Mouse (Mus musculus): ENCODE data around the gene Ric1. TPM values are rescaled to one million over a fixed set of nuclear protein-coding genes. Genes with fewer than 3 reads are reported as not detected.

Ric1 gene
- total RNA-seq, 1 experiment, result 30.7 TPM

- TF ChIP-seq HCFC1 (IDR thresholded peaks at IDR 0.05; ENCODE audit: borderline replicate concordance, insufficient read depth, low read length) (no peak), ZC3H11A (IDR thresholded peaks at IDR 0.05; ENCODE audit: borderline replicate concordance, low read depth, low read length) (no peak)
- H3K9me3 ChIP-seq (ENCODE audit: control insufficient read depth, insufficient read depth, low read depth, low read length), result no peaks in the 10 kb centered on the region
- no peaks in the 10 kb centered on the region for H3K4me1 ChIP-seq (ENCODE audit: control insufficient read depth in 2 of 2, insufficient read depth in 2 of 2, low read length in 2 of 2, poor library complexity in 1 of 2)
- H3K27ac ChIP-seq (ENCODE audit: insufficient read depth, low read depth, low read length, poor library complexity, severe bottlenecking), result no peak overlapping the region
- no peak overlapping the region for H3K9ac ChIP-seq (ENCODE audit: insufficient read depth, low read depth, low read length, poor library complexity, severe bottlenecking)
- no peaks in the 10 kb centered on the region for H3K36me3 ChIP-seq (ENCODE audit: control insufficient read depth, insufficient read depth, low read length, poor library complexity, severe bottlenecking)
- no peak for DNase-seq (ENCODE audit: low read depth, low spot score)
- H3K4me3 ChIP-seq (ENCODE audit: insufficient read depth in 1 of 2, low read depth in 1 of 2, low read length in 2 of 2, poor library complexity in 1 of 2, severe bottlenecking in 1 of 2), result no peak overlapping the region
- in situ Hi-C loops (cut with MboI; ENCODE audit: low sequenced_read_pairs in 2 of 2, unreplicated experiment in 2 of 2), result no loop called here
These were observed 34.6 kb upstream of the Ric1 start for GRCm38 (mm10) chr19:29487326-29488072.

- DNase-seq (ENCODE audit: low read depth, low spot score), result no peak
- Histone ChIP-seq H3K36me3 (ENCODE audit: control insufficient read depth, insufficient read depth, low read length, poor library complexity, severe bottlenecking) (no peaks in the 10 kb centered on the region), H3K4me1 (ENCODE audit: control insufficient read depth in 2 of 2, insufficient read depth in 2 of 2, low read length in 2 of 2, poor library complexity in 1 of 2) (no peaks in the 10 kb centered on the region), H3K9ac (ENCODE audit: insufficient read depth, low read depth, low read length, poor library complexity, severe bottlenecking) (no peak overlapping the region), H3K4me3 (ENCODE audit: insufficient read depth in 1 of 2, low read depth in 1 of 2, low read length in 2 of 2, poor library complexity in 1 of 2, severe bottlenecking in 1 of 2) (no peak overlapping the region), H3K27ac (ENCODE audit: insufficient read depth, low read depth, low read length, poor library complexity, severe bottlenecking) (no peak overlapping the region), H3K9me3 (ENCODE audit: control insufficient read depth, insufficient read depth, low read depth, low read length) (no peaks in the 10 kb centered on the region)
- no peak for TF ChIP-seq CHD2 (IDR thresholded peaks at IDR 0.05; ENCODE audit: low read depth, low read length)
- TF ChIP-seq ZNF384 (IDR thresholded peaks at IDR 0.05; ENCODE audit: low read depth, low read length), result no peak
- TF ChIP-seq ZC3H11A (IDR thresholded peaks at IDR 0.05; ENCODE audit: borderline replicate concordance, low read depth, low read length), result no peak
- TF ChIP-seq MAFK (IDR thresholded peaks at IDR 0.05; ENCODE audit: insufficient read depth, low read depth, low read length), result no peak
- no peak for TF ChIP-seq HCFC1 (IDR thresholded peaks at IDR 0.05; ENCODE audit: borderline replicate concordance, insufficient read depth, low read length)
- in situ Hi-C loops (cut with MboI; ENCODE audit: low sequenced_read_pairs in 2 of 2, unreplicated experiment in 2 of 2), result no loop called here
These were observed 34.0 kb upstream of the Ric1 start for GRCm38 (mm10) chr19:29488073-29488390.

- in situ Hi-C loops (cut with MboI; ENCODE audit: low sequenced_read_pairs in 2 of 2, unreplicated experiment in 2 of 2), result no loop called here
- no peak for DNase-seq (ENCODE audit: low read depth, low spot score)
- Histone ChIP-seq H3K4me3 (ENCODE audit: insufficient read depth in 1 of 2, low read depth in 1 of 2, low read length in 2 of 2, poor library complexity in 1 of 2, severe bottlenecking in 1 of 2) (no peak overlapping the region), H3K27ac (ENCODE audit: insufficient read depth, low read depth, low read length, poor library complexity, severe bottlenecking) (no peak overlapping the region), H3K9me3 (ENCODE audit: control insufficient read depth, insufficient read depth, low read depth, low read length) (no peaks in the 10 kb centered on the region), H3K36me3 (ENCODE audit: control insufficient read depth, insufficient read depth, low read length, poor library complexity, severe bottlenecking) (no peaks in the 10 kb centered on the region), H3K9ac (ENCODE audit: insufficient read depth, low read depth, low read length, poor library complexity, severe bottlenecking) (no peak overlapping the region), H3K4me1 (ENCODE audit: control insufficient read depth in 2 of 2, insufficient read depth in 2 of 2, low read length in 2 of 2, poor library complexity in 1 of 2) (no peaks in the 10 kb centered on the region)
- TF ChIP-seq ZNF384 (IDR thresholded peaks at IDR 0.05; ENCODE audit: low read depth, low read length) (no peak), HCFC1 (IDR thresholded peaks at IDR 0.05; ENCODE audit: borderline replicate concordance, insufficient read depth, low read length) (no peak), MAFK (IDR thresholded peaks at IDR 0.05; ENCODE audit: insufficient read depth, low read depth, low read length) (no peak), ZC3H11A (IDR thresholded peaks at IDR 0.05; ENCODE audit: borderline replicate concordance, low read depth, low read length) (no peak), CHD2 (IDR thresholded peaks at IDR 0.05; ENCODE audit: low read depth, low read length) (no peak)
These were observed 33.7 kb upstream of the Ric1 start for GRCm38 (mm10) chr19:29488420-29488819.

GRCm38 (mm10) chr19:29489785-29490284 is 32.2 kb upstream of the Ric1 start:
- H3K27ac ChIP-seq (ENCODE audit: insufficient read depth, low read depth, low read length, poor library complexity, severe bottlenecking), result no peak overlapping the region
- no peak overlapping the region for H3K4me3 ChIP-seq (ENCODE audit: insufficient read depth in 1 of 2, low read depth in 1 of 2, low read length in 2 of 2, poor library complexity in 1 of 2, severe bottlenecking in 1 of 2)
- no peak for DNase-seq (ENCODE audit: low read depth, low spot score)
- TF ChIP-seq CHD2 (IDR thresholded peaks at IDR 0.05; ENCODE audit: low read depth, low read length), result no peak
- no peak for TF ChIP-seq ZC3H11A (IDR thresholded peaks at IDR 0.05; ENCODE audit: borderline replicate concordance, low read depth, low read length)
- no peak for TF ChIP-seq ZNF384 (IDR thresholded peaks at IDR 0.05; ENCODE audit: low read depth, low read length)
- no peak for TF ChIP-seq HCFC1 (IDR thresholded peaks at IDR 0.05; ENCODE audit: borderline replicate concordance, insufficient read depth, low read length)
- no peak for TF ChIP-seq MAFK (IDR thresholded peaks at IDR 0.05; ENCODE audit: insufficient read depth, low read depth, low read length)
- in situ Hi-C loops (cut with MboI; ENCODE audit: low sequenced_read_pairs in 2 of 2, unreplicated experiment in 2 of 2), result no loop called here
- no peaks in the 10 kb centered on the region for H3K4me1 ChIP-seq (ENCODE audit: control insufficient read depth in 2 of 2, insufficient read depth in 2 of 2, low read length in 2 of 2, poor library complexity in 1 of 2)
- no peaks in the 10 kb centered on the region for H3K9me3 ChIP-seq (ENCODE audit: control insufficient read depth, insufficient read depth, low read depth, low read length)
- H3K36me3 ChIP-seq (ENCODE audit: control insufficient read depth, insufficient read depth, low read length, poor library complexity, severe bottlenecking), result no peaks in the 10 kb centered on the region
- H3K9ac ChIP-seq (ENCODE audit: insufficient read depth, low read depth, low read length, poor library complexity, severe bottlenecking), result no peak overlapping the region

Measured in ES-E14 (cell line).